Mouse (Mus musculus): ENCODE measurements around the gene Nrf1.

Nrf1 gene

GRCm38 (mm10) chr6:30081339-30081738 lies 33.6 kb downstream of the Nrf1 start:
- peak; percentile 5 for DNase-seq (ENCODE audit: low spot score)

GRCm38 (mm10) chr6:30083307-30083706 lies 35.5 kb downstream of the Nrf1 start:
- DNase-seq (ENCODE audit: low spot score), result no peak

GRCm38 (mm10) chr6:30085351-30085750 lies 37.6 kb downstream of the Nrf1 start:
- no peak for DNase-seq (ENCODE audit: low spot score)

DNA sequence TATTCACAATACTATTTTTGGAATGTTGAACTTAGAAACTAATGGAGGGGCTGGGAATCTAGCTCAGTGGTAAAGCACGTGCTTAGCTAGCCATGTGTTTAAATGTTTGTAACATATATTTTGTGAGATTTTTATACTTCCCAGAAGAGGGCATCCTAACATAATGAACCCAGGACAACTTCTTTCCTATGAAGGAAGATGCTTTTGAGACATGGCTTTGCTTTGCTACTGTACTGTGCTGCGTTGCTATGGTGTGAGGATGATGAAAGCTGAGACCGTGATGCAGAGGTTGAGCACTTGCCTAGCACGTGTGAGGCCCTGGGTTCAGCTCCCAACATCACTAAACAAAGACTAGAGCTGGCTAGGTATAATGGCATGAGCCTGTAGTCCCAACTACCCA lies 43.4 kb downstream of the Nrf1 start:
- DNase-seq (ENCODE audit: low spot score), result no peak

- no peak for DNase-seq (ENCODE audit: low spot score)
These were observed 45.0 kb downstream of the Nrf1 start for GRCm38 (mm10) chr6:30092816-30093215.

- DNase-seq (ENCODE audit: low spot score), result no peak
These were observed 54.1 kb downstream of the Nrf1 start for GRCm38 (mm10) chr6:30101773-30102415.

- no peak for DNase-seq (ENCODE audit: low spot score)
These were observed 58.3 kb downstream of the Nrf1 start for GRCm38 (mm10) chr6:30106091-30106490.

DNA sequence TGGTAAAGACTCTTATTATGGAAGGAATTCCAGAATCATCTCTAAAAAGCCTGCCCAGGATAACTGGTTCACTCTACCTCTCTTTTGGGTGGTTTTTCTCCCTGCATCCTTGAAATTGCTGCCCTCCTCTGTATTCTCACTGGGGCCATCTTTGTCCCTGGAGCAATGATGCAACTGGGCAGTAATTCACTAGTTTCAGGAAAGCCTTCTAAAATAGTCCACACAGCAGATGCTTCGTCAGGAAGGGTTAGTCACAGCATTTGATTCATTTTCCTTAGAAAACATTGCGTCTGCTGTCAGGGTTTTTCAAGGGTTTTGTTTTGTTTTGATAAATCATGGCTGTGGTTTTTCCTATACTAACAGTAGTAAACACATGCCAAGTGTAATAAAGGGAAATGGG lies 59.7 kb downstream of the Nrf1 start:
- DNase-seq (ENCODE audit: low spot score), result no peak

DNA sequence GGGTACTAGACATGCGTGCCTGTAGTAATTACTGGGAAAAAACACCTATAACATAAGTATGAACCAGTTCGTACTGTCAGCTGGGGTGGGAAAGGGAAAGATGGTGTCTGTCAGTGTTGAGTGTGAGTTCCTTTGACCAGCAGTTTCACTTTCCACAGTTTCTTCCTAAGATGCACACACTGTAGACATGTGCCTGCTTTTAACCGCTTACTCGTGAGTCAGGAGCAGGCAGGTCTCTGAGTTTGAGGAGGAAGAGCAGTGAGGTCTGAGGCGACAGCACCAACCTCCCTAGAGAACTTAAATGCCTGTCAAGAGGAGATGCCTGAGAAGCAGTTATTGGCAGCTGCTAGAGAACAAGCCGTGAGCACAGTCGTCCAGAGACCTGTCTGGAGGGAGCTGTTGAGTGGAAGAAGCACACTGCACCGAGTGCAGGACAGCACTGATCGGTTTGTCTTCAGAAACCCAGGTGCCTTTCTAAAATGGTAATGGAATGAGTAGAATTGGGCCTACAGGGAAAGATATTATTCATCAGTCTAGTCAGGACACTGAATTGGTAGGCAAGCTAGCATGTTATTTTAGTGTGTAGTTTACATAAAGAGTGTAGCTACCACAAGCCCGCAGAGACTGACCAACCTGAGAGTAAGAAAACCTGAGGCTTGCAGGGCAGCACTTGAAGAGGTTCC lies 62.2 kb downstream of the Nrf1 start:
- DNase-seq (ENCODE audit: low spot score), result no peak

DNA sequence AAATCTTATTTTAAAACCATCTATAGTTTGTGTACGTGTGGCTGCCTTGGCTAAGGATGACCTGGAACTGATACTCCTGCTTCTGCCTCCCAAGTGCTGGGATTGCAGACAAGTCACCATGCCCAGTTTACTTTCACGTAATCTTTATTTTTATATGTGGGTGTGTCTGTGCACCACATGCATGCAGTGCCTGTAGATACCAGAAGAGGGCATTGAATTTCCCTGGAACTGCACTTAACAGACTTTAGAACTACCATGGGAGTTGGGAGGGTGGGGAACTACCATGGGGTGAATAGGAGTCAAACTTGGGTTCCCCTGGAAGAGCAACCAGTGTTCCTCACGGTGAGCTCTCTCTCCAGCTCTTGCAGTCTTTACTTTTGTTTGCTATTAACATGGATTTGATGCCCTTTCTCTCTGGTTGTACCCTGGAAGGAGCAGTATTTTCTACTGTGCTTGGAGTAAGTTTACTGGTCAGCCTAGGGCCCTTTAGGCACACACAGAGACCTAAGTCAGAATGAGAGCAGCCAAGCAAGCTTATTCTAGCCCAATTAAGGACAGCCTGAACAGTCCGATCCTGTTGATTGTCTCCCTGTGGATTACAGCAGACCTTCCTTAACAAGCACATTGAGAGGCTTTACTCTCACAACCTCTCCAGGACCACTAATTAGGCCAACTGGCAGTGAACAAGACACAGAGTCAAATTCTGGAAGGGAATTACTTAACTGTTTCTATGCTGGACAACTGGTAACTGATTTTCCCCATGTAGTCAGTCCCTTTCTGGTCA lies 64.8 kb downstream of the Nrf1 start:
- no peak for DNase-seq (ENCODE audit: low spot score)

DNA sequence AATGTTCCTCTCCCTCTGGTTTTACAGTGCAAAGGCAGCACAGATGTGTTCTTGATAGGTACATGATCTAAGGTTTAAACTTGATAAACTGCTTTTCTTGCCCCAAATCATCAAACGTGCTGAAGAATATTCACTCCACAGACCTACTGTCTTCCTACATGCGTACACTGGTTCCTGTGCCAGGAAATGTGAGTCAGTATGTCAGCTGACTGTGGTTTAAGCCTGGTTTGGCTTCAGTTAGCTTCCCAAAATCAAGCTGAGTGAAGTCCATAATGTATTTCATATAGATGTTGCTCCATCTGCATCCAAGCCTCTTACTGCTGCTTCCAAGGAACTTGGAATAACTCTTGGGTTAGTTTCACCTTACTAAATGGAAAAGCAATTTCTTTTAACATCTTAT lies 66.3 kb downstream of the Nrf1 start:
- DNase-seq (ENCODE audit: low spot score), result no peak

DNA sequence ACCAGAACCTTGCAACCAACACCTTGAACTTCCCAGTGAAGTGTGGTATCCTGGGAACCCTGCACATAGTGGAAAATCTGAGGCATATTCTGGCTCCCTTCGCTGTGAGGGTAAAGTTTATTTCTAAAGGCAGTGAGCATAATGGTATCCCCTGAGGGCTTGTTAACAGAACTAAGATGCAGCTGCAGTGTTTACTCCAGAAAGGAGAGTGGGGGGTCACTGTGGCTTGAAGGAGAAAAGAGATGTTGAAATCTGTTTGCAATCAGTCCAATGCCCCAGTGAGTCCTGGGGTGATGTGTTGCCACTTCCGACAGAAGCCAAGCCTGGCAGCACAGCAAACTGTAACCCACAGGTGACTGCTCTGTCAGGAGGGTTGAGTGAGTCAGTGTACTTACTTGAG lies 73.4 kb downstream of the Nrf1 start:
- no peak for DNase-seq (ENCODE audit: low spot score)

DNA sequence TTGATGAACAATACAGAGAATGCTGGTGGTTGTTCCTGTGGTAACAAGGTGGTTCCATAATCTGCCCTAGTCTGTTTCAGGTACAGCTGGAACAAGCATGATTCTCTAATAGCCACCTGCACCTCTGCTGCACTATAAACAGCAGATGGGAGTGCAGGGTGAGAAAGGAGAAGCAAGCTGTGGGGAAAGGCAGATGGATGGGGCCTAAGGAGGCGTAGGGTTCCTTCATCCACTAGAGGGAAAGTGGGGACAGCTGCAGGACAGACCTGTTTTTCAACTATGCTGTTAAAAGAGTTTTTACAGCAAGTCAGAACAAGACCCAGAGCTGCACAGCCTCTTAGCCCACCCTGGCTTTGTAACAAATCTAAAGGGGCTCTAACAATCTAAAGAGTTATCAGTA lies 73.8 kb downstream of the Nrf1 start:
- DNase-seq (ENCODE audit: low spot score), result no peak

DNA sequence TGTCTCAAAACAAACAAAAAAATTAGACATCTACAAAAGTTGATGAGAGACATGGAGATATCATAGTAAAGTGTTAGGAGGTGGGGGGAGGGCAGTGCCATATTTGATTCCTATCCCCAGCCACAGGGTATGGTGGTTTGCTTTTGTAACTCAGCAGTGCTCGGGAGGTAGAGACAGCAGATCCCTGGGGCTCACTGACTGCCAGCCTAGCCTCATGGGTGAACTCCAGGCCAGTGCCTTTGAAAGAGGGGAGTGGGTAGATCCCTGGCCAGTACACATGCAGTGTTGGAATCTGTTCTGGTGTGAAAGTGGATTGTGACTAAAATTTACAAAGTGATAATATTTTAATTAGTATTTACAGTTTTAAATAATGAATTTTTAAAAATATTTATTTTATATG lies 75.6 kb downstream of the Nrf1 start:
- no peak for DNase-seq (ENCODE audit: low spot score)

DNA sequence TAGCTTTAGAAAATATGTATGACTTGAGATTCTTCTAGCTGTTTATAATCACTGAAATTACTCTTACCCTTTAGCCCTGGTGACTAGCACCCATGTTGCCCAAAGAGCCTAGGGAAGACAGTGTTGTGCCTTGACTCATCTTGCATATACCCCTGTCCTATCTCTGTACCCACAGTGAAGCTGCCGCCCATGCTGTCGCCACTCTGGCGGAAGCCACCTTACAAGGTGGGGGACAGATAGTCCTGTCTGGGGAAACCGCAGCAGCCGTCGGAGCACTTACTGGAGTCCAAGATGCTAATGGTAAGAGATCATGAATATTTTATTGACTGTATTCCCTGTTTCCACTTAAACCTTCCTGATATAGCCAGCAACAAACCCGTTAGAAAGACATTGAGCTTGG lies 78.3 kb downstream of the Nrf1 start:
- no peak for DNase-seq (ENCODE audit: low spot score)

GRCm38 (mm10) chr6:30126766-30127165 lies 79.0 kb downstream of the Nrf1 start:
- no peak for DNase-seq (ENCODE audit: low spot score)

GRCm38 (mm10) chr6:30132399-30132798 lies 84.6 kb downstream of the Nrf1 start:
- DNase-seq (ENCODE audit: low spot score), result no peak

- DNase-seq (ENCODE audit: low spot score), result no peak
These were observed 87.8 kb downstream of the Nrf1 start for GRCm38 (mm10) chr6:30135590-30135989.

GRCm38 (mm10) chr6:30137227-30137626 lies 89.4 kb downstream of the Nrf1 start:
- DNase-seq (ENCODE audit: low spot score), result no peak

GRCm38 (mm10) chr6:30139329-30140045 lies 91.7 kb downstream of the Nrf1 start:
- no peak for DNase-seq (ENCODE audit: low spot score)

DNA sequence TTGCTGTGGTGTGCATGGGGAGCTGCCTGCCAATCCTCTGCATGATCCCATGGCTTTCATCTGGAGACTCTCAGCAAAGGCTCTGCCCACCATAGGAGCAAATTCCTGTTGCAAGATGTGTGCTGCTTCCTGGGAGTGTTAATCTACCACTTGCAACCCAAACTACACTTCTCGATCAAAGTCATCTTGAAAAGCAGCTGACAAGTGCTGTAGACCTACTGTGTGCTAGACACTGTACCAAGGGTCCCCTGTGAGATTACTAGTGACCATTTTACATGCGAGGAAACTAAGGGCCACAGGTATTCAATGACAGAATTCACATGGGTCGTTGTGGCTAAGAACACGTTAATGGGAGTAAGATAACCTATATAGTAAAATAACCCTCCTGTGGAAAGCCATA lies 95.5 kb downstream of the Nrf1 start:
- no peak for DNase-seq (ENCODE audit: low spot score)

GRCm38 (mm10) chr6:30147058-30147457 lies 99.3 kb downstream of the Nrf1 start:
- no peak for DNase-seq (ENCODE audit: low spot score)

DNA sequence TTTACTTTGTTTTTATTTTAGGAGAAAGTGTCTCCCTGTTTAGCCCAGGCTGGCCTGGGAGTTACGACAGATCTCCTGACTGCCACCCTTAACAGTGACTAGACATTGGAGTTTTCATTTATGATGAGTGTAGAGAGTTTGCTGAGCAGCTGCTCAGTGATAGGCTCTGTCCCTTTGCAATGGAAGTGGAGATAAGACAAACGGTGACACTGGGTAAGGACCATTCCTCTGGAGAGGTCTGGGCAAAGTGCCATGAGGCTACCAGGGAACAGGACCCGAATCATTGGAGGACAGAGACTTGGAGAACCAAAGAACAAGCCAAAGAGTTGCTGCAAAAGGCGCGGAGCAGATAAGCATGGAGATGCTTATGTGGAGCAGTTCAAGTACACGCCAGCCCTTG lies 100.0 kb downstream of the Nrf1 start:
- DNase-seq (ENCODE audit: low spot score), result no peak
